Mouse (Mus musculus) hindbrain, embryonic 16.5 days (tissue): ENCODE measurements at regions not wholly inside any gene's neighbourhood (a gene's known extent, or its start where the extent isn't known, plus 50 kb on each side); places are given as distances from the start of the nearest gene placed in this dataset.
A peak's percentile ranks its signal among the peaks of the same experiment; 100 is the strongest.

Source experiments
- ATAC-seq: fragments of 200-750 bp; cut with Nextera tagmentation; 2 replicates; pipeline ENCODE4 v1.8.0; 2017; ENCODE audit warnings: moderate TSS enrichment, moderate library complexity
- H3K27ac ChIP-seq: fragments of 300-500 bp; sonication (generic); 2 replicates; pipeline ENCODE4 v1.5.1; 2014; ENCODE audit warnings: low read depth, mild to moderate bottlenecking, control low read depth, low read length, moderate library complexity
- H3K27me3 ChIP-seq: fragments of 300-500 bp; sonication (generic); replicated peaks from 2 replicates; pipeline ENCODE4 v1.6.1; 2014; ENCODE audit warnings: low read length; ENCODE audit not compliant: control insufficient read depth, insufficient read depth
- H3K36me3 ChIP-seq: fragments of 300-500 bp; sonication (generic); 2 replicates; pipeline ENCODE4 v1.6.1; 2014; ENCODE audit warnings: mild to moderate bottlenecking, low read length, moderate library complexity, mixed read lengths; ENCODE audit not compliant: control insufficient read depth, insufficient read depth
- H3K4me1 ChIP-seq: fragments of 300-500 bp; sonication (generic); 2 replicates; pipeline ENCODE4 v1.6.1; 2014; ENCODE audit warnings: low read depth, low read length; ENCODE audit not compliant: control insufficient read depth, insufficient read depth
- H3K4me2 ChIP-seq: fragments of 300-500 bp; sonication (generic); 2 replicates; pipeline ENCODE4 v1.6.1; 2014; ENCODE audit warnings: mild to moderate bottlenecking, low read length, control low read depth, moderate library complexity
- H3K4me3 ChIP-seq: fragments of 300-500 bp; sonication (generic); 2 replicates; pipeline ENCODE4 v1.5.1; 2014; ENCODE audit warnings: mild to moderate bottlenecking, low read length, control low read depth, moderate library complexity
- H3K9ac ChIP-seq: fragments of 300-500 bp; sonication (generic); 2 replicates; pipeline ENCODE4 v1.6.1; 2014; ENCODE audit warnings: low read depth, mild to moderate bottlenecking, control low read depth, low read length, moderate library complexity
- H3K9me3 ChIP-seq: fragments of 300-500 bp; sonication (generic); 2 replicates; pipeline ENCODE4 v1.6.1; 2014; ENCODE audit warnings: mild to moderate bottlenecking, low read length, moderate library complexity; ENCODE audit not compliant: control insufficient read depth
- WGBS: fragments of 180-500 bp; shearing (Covaris S2); extraction: QIAGEN DNeasy Blood & Tissue Kit; methylation state at CpG from one replicate; pipeline ENCODE4 v1.1.7; 2014; 5-methylcytosine and 5-hydroxymethylcytosine counted together

DNA sequence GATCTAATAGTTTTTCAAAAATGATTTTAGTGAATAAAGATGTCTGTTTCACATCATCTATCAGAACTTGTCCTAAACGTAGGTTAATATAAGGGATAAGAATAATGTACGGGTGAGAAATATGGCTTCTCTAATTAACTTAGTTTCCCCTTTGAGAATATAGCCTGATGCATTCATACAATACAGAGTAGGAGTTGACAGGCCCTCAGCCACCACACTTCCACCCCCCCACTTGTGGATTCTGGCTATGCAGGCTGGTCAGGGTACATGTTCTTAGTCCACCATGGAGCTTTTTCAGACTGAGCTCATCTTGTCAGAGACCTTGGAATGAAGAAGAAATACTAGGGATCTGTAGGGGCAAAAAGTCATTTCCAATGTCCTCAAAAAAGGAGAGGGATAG, 80.1 kb downstream of the Anxa1 start:
- Histone ChIP-seq H3K4me1 (no peaks in the 10 kb centered on the region), H3K27me3 (no peaks in the 10 kb centered on the region), H3K9ac (no peak overlapping the region), H3K9me3 (no peaks in the 10 kb centered on the region), H3K4me3 (no peak overlapping the region), H3K4me2 (no peak overlapping the region), H3K27ac (no peak overlapping the region), H3K36me3 (no peaks in the 10 kb centered on the region)
- no peak for ATAC-seq
- 76% methylated on average over 2 of the region's 2 CpGs for WGBS

DNA sequence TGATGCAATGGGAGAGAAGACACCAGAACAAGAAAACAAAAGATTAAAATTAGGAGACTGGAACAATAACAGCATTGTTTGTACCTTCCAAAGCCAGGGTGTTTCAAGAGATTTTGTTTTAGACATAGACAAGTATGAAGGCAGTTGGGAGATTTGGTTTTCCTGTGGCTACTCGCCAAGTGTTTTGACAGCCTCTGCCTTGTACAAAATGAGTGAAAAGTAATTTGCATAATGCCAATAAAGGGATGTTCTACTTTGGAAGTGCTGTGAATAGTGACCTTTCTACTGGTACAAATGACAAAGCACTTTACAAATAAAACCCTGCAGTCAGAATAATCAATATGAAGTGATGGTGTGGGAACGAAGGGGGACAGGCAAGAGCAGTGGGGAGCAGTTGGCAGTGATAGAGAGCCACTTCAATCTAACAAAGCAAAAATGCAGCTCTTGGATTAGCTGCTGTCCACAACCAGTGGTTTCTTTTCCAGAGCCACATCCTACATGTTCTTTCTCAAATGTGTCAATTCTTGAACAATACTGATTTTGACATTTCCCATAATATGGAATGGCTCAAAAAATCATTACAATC, 90.6 kb downstream of the Anxa1 start:
- Histone ChIP-seq H3K9me3 (no peaks in the 10 kb centered on the region), H3K27ac (no peak overlapping the region), H3K36me3 (no peaks in the 10 kb centered on the region), H3K4me2 (no peak overlapping the region), H3K4me1 (no peaks in the 10 kb centered on the region), H3K9ac (no peak overlapping the region), H3K4me3 (no peak overlapping the region), H3K27me3 (no peaks in the 10 kb centered on the region)
- ATAC-seq = no peak
- WGBS = 39% methylated on average over 2 of the region's 2 CpGs

DNA sequence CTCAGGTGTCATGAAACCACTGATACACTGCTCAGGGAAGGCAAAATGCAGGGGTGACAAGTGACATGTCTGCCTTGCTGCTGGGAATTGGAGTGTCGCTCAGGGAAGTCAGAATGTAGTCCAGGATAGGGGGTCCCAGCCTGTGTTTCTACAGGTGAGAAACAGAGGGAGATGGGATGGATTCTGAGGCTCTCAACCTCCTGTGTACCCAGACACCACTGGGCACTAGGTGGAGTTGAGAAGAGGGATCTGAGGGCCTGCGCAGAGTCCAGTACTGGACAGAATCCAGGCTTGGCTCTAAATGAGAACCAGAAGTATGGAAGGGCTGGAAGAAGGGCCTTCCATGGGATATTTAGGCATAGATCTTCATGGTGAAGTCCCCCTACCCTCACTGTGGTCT, 92.3 kb downstream of the Anxa1 start:
- ATAC-seq = no peak
- Histone ChIP-seq H3K4me2 (no peak overlapping the region), H3K9ac (no peak overlapping the region), H3K4me1 (no peaks in the 10 kb centered on the region), H3K4me3 (no peak overlapping the region), H3K9me3 (no peaks in the 10 kb centered on the region), H3K36me3 (no peaks in the 10 kb centered on the region), H3K27me3 (no peaks in the 10 kb centered on the region), H3K27ac (no peak overlapping the region)
- WGBS = 97% methylated on average over 2 of the region's 2 CpGs

DNA sequence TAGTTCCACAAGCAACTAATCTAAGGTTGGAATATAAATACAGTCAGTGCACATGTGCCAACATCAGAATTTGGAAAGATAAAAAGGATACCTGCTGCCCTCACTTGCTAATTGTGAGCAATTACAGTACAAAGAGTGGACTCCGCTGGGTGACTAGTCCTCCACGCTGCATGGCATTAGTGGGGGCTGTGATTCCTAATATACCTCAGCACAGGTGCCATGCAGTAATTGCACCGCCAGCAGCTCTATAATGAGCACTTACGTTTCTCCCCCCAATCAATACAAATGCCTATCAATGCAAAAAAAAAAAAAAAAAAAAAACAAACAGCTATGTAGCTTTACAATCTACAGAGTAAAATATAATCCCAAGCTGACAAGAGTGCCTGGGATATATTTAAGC, 105.6 kb downstream of the Anxa1 start:
- Histone ChIP-seq H3K27me3 (no peaks in the 10 kb centered on the region), H3K4me1 (no peaks in the 10 kb centered on the region), H3K4me3 (no peak overlapping the region), H3K36me3 (no peaks in the 10 kb centered on the region), H3K9me3 (no peaks in the 10 kb centered on the region), H3K9ac (no peak overlapping the region), H3K27ac (no peak overlapping the region), H3K4me2 (no peak overlapping the region)
- WGBS = 88% methylated on average over 4 of the region's 4 CpGs
- ATAC-seq = no peak

DNA sequence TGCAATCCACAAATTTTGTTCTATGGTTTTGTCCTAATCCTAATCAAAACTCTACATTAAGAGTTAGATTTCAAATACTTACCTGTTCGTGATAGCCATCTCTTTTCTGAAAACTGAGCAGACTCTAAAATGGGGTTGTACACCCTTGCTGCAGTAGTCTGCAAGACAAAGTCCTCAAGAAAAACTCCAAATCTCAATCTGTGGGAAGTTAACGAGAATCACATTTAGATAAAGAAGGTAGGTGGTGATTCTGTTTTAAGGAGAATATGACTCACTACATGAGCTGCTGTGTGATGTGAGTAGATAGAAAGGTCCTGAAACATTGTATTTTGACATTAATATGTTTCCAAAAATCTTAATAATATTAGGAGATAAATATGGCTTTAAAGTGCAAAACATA, 107.6 kb downstream of the Anxa1 start:
- Histone ChIP-seq H3K27me3 (no peaks in the 10 kb centered on the region), H3K4me2 (no peak overlapping the region), H3K27ac (no peak overlapping the region), H3K9ac (no peak overlapping the region), H3K36me3 (no peaks in the 10 kb centered on the region), H3K4me3 (no peak overlapping the region), H3K9me3 (no peaks in the 10 kb centered on the region), H3K4me1 (no peaks in the 10 kb centered on the region)
- ATAC-seq = no peak
- WGBS = 89% methylated on average over 2 of the region's 2 CpGs

DNA sequence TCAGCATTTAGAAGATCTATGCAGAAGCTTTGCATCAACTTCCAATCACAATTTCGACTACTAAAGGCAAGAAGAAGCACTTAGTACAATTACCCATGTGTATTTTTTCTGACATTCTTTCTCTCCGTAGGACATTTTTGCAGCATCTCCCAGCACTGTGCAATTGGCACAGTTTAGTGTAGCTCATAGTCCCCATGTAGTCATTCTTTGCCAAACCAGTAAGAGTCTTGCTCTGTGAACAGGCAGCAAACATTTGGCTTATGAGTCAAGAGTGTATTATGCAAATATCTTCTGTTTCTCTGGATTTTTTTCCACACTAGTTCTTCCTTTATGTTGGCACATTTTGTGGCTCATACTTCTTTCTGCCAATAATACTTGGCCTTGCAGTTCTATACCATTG, 129.2 kb downstream of the Anxa1 start:
- H3K9ac ChIP-seq = no peak overlapping the region
- H3K4me3 ChIP-seq = no peak overlapping the region
- H3K27me3 ChIP-seq = no peaks in the 10 kb centered on the region
- H3K36me3 ChIP-seq = no peaks in the 10 kb centered on the region
- H3K9me3 ChIP-seq = no peaks in the 10 kb centered on the region
- H3K4me2 ChIP-seq = no peak overlapping the region
- no peak overlapping the region for H3K27ac ChIP-seq
- no peak for ATAC-seq
- no peaks in the 10 kb centered on the region for H3K4me1 ChIP-seq
- WGBS = 69% methylated on average over 2 of the region's 2 CpGs

DNA sequence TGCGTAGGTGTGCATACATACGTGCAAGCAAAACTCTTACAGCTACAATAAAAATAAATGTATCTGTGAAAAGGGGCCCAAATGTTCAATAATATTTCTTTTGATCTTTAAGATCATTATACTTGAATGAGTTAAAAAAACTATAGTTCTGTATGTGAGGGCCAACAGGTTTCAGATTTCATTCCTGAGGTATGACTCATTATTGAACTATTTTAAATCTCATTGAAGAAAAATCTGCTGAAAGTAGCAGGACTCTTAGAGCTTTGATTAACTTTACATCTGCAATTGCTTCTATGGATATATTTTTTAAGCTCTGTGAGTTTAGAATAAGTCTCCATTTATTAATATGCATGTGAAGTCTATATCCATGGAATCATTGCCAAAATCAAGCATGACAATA, 138.6 kb downstream of the Anxa1 start:
- no peak overlapping the region for H3K4me3 ChIP-seq
- no peak overlapping the region for H3K4me2 ChIP-seq
- no peak overlapping the region for H3K9ac ChIP-seq
- no peak overlapping the region for H3K27ac ChIP-seq
- H3K36me3 ChIP-seq = no peaks in the 10 kb centered on the region
- H3K4me1 ChIP-seq = no peaks in the 10 kb centered on the region
- 93% methylated on average over 2 of the region's 2 CpGs for WGBS
- no peak for ATAC-seq
- no peaks in the 10 kb centered on the region for H3K9me3 ChIP-seq
- H3K27me3 ChIP-seq = no peaks in the 10 kb centered on the region

DNA sequence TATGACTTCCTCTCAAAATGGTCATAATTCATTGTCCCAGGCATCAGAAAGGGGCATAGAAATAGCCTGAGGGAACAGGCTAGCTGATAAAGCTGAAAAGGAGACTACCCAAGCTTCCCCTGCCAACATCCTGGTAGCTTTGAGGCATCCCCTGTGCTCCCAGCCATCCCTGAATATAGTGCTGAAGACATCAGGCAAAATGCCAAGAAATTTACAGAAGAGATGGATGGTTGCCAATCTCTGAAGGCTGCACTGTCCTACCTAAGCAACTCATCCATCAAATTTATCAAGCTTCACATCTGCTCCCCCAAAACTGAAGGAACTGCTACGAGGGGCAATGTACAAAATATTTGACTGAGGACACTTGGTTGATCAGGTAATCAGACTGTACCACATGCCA, 146.9 kb downstream of the Anxa1 start:
- H3K9me3 ChIP-seq = no peaks in the 10 kb centered on the region
- no peak overlapping the region for H3K4me3 ChIP-seq
- H3K9ac ChIP-seq = no peak overlapping the region
- ATAC-seq = peak; percentile 89
- WGBS = 43% methylated on average over 1 of the region's 1 CpGs
- H3K4me1 ChIP-seq = no peaks in the 10 kb centered on the region
- H3K4me2 ChIP-seq = no peak overlapping the region
- H3K27me3 ChIP-seq = no peaks in the 10 kb centered on the region
- H3K36me3 ChIP-seq = no peaks in the 10 kb centered on the region
- H3K27ac ChIP-seq = no peak overlapping the region

DNA sequence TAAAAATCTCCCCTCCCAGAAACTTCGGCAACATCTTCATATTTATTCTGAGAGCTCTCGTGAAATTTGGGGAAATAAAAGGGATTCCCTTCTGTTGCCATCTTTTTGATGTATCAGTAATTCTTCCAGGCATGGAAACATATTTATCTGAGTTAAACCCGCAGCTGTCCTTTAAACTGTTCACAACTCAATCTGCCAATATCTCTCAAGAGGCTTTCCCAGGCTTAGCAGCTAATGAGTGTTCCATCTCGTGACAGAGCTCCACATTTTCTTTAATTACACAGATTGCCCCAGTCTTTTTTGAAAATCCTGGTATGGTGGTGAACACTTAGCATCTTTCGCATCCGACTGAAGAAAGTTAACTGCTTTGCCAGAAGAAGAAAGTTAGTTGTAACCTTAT, 149.5 kb downstream of the Anxa1 start:
- H3K4me2 ChIP-seq = no peak overlapping the region
- H3K4me3 ChIP-seq = no peak overlapping the region
- no peak overlapping the region for H3K9ac ChIP-seq
- no peaks in the 10 kb centered on the region for H3K27me3 ChIP-seq
- no peaks in the 10 kb centered on the region for H3K36me3 ChIP-seq
- H3K27ac ChIP-seq = no peak overlapping the region
- no peak for ATAC-seq
- H3K4me1 ChIP-seq = no peaks in the 10 kb centered on the region
- no peaks in the 10 kb centered on the region for H3K9me3 ChIP-seq
- 67% methylated on average over 6 of the region's 6 CpGs for WGBS

DNA sequence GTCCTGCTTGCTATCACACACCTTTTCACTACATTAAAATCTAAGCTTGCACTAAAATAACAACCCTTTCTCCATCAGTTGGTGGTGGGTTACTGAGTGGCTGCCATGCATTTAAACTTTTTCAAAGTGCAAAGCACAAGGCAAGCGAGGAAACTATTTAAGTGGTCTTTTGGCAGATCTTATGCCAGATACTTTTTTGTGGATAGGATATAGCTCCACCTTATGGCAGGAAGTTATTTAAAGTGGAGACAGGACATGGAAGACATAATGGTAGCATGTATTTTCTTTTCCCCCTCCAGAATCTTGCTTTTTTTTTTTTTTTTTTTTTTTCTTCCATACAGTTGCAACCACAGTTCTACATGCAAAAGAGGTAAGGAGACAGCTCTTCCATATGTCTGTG, 150.3 kb downstream of the Anxa1 start:
- Histone ChIP-seq H3K27me3 (no peaks in the 10 kb centered on the region), H3K4me2 (no peak overlapping the region), H3K9me3 (no peaks in the 10 kb centered on the region), H3K27ac (no peak overlapping the region), H3K4me1 (no peaks in the 10 kb centered on the region), H3K36me3 (no peaks in the 10 kb centered on the region), H3K9ac (no peak overlapping the region), H3K4me3 (no peak overlapping the region)
- no peak for ATAC-seq
- 41% methylated on average over 1 of the region's 1 CpGs for WGBS
